23 mouse cellular contexts compared by ENCODE assay signal in genomic region chr7:124359836-124360235, GRCm38 (mm10).
A peak's percentile ranks its signal among the peaks of the same experiment; 100 is the strongest.
DNase-seq lines count a peak whose midpoint lies in the region; ATAC-seq and TF ChIP-seq lines count a peak whose summit lies in the region.
"Had no signal": no experiment of that assay in that cellular context is flagged by ENCODE, and none has a peak within 500 bp of the region (broad histone marks: within the 10 kb centered on the region; RNA-seq: fewer than 3 reads in every experiment).

No protein-coding gene starts in this region.

- no peak overlapping the region for H3K9ac ChIP-seq in forebrain, embryonic 14.5 days (ENCODE audit: low read length)
- H3K9ac ChIP-seq in forebrain, embryonic 13.5 days, result no peak overlapping the region
- H3K9ac ChIP-seq in kidney, embryonic 16.5 days (replicated peaks; ENCODE audit: low read length), result no peak overlapping the region
- H3K9ac ChIP-seq: embryonic facial prominence, embryonic 13.5 days; forebrain, embryonic 15.5 days; heart, embryonic 12.5 days; heart, embryonic 15.5 days; hindbrain, embryonic 13.5 days had no signal

- no peak overlapping the region for H3K4me3 ChIP-seq in forebrain, embryonic 14.5 days (ENCODE audit: low read depth, low read length)
- H3K4me3 ChIP-seq in forebrain, embryonic 13.5 days, result no peak overlapping the region
- H3K4me3 ChIP-seq in kidney, embryonic 16.5 days (ENCODE audit: low read length), result no peak overlapping the region
- H3K4me3 ChIP-seq: embryonic facial prominence, embryonic 13.5 days; forebrain, embryonic 10.5 days; forebrain, embryonic 15.5 days; heart, embryonic 12.5 days; heart, embryonic 15.5 days; hindbrain, embryonic 10.5 days; hindbrain, embryonic 13.5 days had no signal

- no peaks in the 10 kb centered on the region for H3K9me3 ChIP-seq in forebrain, embryonic 14.5 days (replicated peaks; ENCODE audit: control insufficient read depth, low read length)
- H3K9me3 ChIP-seq in forebrain, embryonic 13.5 days (replicated peaks), result no peaks in the 10 kb centered on the region
- no peaks in the 10 kb centered on the region for H3K9me3 ChIP-seq in kidney, embryonic 16.5 days (ENCODE audit: low read length)
- H3K9me3 ChIP-seq: embryonic facial prominence, embryonic 13.5 days; forebrain, embryonic 10.5 days; forebrain, embryonic 15.5 days; heart, embryonic 12.5 days; heart, embryonic 15.5 days; hindbrain, embryonic 10.5 days; hindbrain, embryonic 13.5 days had no signal

- TF ChIP-seq POLR2A in brain, embryonic 14.5 days (IDR thresholded peaks at IDR 0.05; ENCODE audit: borderline replicate concordance, extremely low read depth, insufficient read depth, insufficient read length, poor library complexity, severe bottlenecking), result no peak

- WGBS in forebrain, embryonic 14.5 days, result 50% methylated on average over 4 of the region's 4 CpGs
- 63% methylated on average over 4 of the region's 4 CpGs for WGBS in forebrain, embryonic 13.5 days
- WGBS in kidney, embryonic 16.5 days, result 49% methylated on average over 4 of the region's 4 CpGs

- no peak for ATAC-seq in forebrain, embryonic 14.5 days
- no peak for ATAC-seq in forebrain, embryonic 13.5 days
- ATAC-seq in kidney, embryonic 16.5 days (ENCODE audit: low FRiP score, low TSS enrichment), result no peak
- ATAC-seq: CD4-positive, CD25-positive, alpha-beta regulatory T cell, adult 4 months; forebrain, embryonic 15.5 days had no signal

- peaks cover 3% of the 10 kb centered on the region; the same call in 1 of the 2 replicates for H3K4me1 ChIP-seq in forebrain, embryonic 14.5 days (ENCODE audit: control insufficient read depth, insufficient read depth, low read length)
- H3K4me1 ChIP-seq in forebrain, embryonic 13.5 days, result peaks cover 12% of the 10 kb centered on the region; the same call in 1 of the 2 replicates
- no peaks in the 10 kb centered on the region for H3K4me1 ChIP-seq in kidney, embryonic 16.5 days (ENCODE audit: insufficient read depth, low read length)
- H3K4me1 ChIP-seq: embryonic facial prominence, embryonic 13.5 days; hindbrain, embryonic 10.5 days; hindbrain, embryonic 13.5 days had no signal

- no peaks in the 10 kb centered on the region for H3K27me3 ChIP-seq in forebrain, embryonic 14.5 days (replicated peaks; ENCODE audit: control insufficient read depth, insufficient read depth, low read length)
- no peaks in the 10 kb centered on the region for H3K27me3 ChIP-seq in forebrain, embryonic 13.5 days
- no peaks in the 10 kb centered on the region for H3K27me3 ChIP-seq in kidney, embryonic 16.5 days (ENCODE audit: insufficient read depth, low read length)
- H3K27me3 ChIP-seq: embryonic facial prominence, embryonic 13.5 days; forebrain, embryonic 15.5 days; heart, embryonic 12.5 days; heart, embryonic 15.5 days; hindbrain, embryonic 13.5 days had no signal

- DNase-seq in forebrain, embryonic 14.5 days (ENCODE audit: low spot score), result peak; percentile 51
- peak; percentile 6 for DNase-seq in kidney, postnatal 14 days
- peak; percentile 47 for DNase-seq in brain, embryonic 14.5 days (ENCODE audit: low read depth)
- no peak for DNase-seq in spleen, postnatal 10 days (ENCODE audit: low spot score in 2 of 2)
- DNase-seq: adrenal gland, adult 2 months; adrenal gland, postnatal 14 days; cerebellum, adult 18-20 months; cerebellum, adult 9-10 months; cerebellum, postnatal 25 days; gastrocnemius, postnatal 25 days; heart, adult 18-20 months; heart, postnatal 10 days; heart, postnatal 36 days had no signal

- H3K36me3 ChIP-seq in forebrain, embryonic 14.5 days (ENCODE audit: control insufficient read depth, insufficient read depth, low read length), result no peaks in the 10 kb centered on the region
- no peaks in the 10 kb centered on the region for H3K36me3 ChIP-seq in forebrain, embryonic 13.5 days (ENCODE audit: poor library complexity, severe bottlenecking)
- H3K36me3 ChIP-seq in kidney, embryonic 16.5 days (ENCODE audit: insufficient read depth, low read length), result no peaks in the 10 kb centered on the region
- H3K36me3 ChIP-seq: embryonic facial prominence, embryonic 13.5 days; forebrain, embryonic 10.5 days; forebrain, embryonic 15.5 days; heart, embryonic 12.5 days; heart, embryonic 15.5 days; hindbrain, embryonic 10.5 days; hindbrain, embryonic 13.5 days had no signal

- no peak overlapping the region for H3K27ac ChIP-seq in forebrain, embryonic 14.5 days (ENCODE audit: low read depth, low read length)
- no peak overlapping the region for H3K27ac ChIP-seq in forebrain, embryonic 13.5 days
- no peak overlapping the region for H3K27ac ChIP-seq in kidney, embryonic 16.5 days (ENCODE audit: low read length)
- H3K27ac ChIP-seq: embryonic facial prominence, embryonic 13.5 days; forebrain, embryonic 10.5 days; forebrain, embryonic 15.5 days; heart, embryonic 15.5 days; hindbrain, embryonic 10.5 days; hindbrain, embryonic 13.5 days had no signal

- no peak for TF ChIP-seq CTCF in brain, embryonic 14.5 days (IDR thresholded peaks at IDR 0.05; ENCODE audit: borderline replicate concordance, extremely low read depth, insufficient read depth, insufficient read length)

- no peak overlapping the region for H3K4me2 ChIP-seq in forebrain, embryonic 14.5 days (ENCODE audit: low read length)
- H3K4me2 ChIP-seq in forebrain, embryonic 13.5 days, result no peak overlapping the region
- H3K4me2 ChIP-seq in kidney, embryonic 16.5 days (replicated peaks; ENCODE audit: low read depth, low read length), result no peak overlapping the region
- H3K4me2 ChIP-seq: embryonic facial prominence, embryonic 13.5 days; forebrain, embryonic 15.5 days; heart, embryonic 12.5 days; heart, embryonic 15.5 days; hindbrain, embryonic 13.5 days had no signal

Comparison
In these comparisons a context has a peak if more than half of its experiments do, and no peak if none do; other contexts are left out.
1. DNase-seq: peak in forebrain, embryonic 14.5 days (single experiment), kidney, postnatal 14 days (single experiment) and brain, embryonic 14.5 days (single experiment); none in spleen, postnatal 10 days (0 of 2).